Comparison of ENCODE assay signal across 10 mouse cellular contexts in the genomic region with DNA sequence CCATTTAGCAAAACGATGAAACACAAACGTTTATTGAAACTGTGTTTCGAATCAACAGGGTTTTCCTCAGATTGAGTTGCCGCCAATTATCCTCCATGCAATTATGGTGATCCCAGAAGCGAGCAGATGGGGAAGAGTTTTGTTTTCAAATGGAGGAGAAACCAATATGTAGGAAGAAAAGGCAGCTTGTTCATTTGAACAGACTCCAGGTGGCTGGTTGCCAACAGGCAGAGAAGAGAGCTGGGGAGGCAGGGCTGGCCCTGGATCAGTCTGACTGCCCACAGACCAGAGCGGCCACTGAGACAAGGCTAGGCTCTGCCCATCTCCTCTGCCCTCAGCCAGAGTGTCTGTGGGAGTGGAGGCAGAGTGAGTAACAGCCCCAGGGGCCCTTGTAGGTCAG.
DNase-seq lines count a peak whose midpoint lies in the region; ATAC-seq and TF ChIP-seq lines count a peak whose summit lies in the region.
"Had no signal": no experiment of that assay in that cellular context is flagged by ENCODE, and none has a peak within 500 bp of the region (broad histone marks: within the 10 kb centered on the region; RNA-seq: fewer than 3 reads in every experiment).

No protein-coding gene starts in this region.

- no peaks in the 10 kb centered on the region for H3K36me3 ChIP-seq in kidney, adult 2 months (ENCODE audit: control insufficient read depth, insufficient read depth, low read length)
- H3K36me3 ChIP-seq in kidney, embryonic 15.5 days: no peaks in the 10 kb centered on the region
- H3K36me3 ChIP-seq in forebrain, embryonic 15.5 days: no peaks in the 10 kb centered on the region
- H3K36me3 ChIP-seq: G1E; limb, embryonic 15.5 days had no signal

- no peak overlapping the region for H3K27ac ChIP-seq in kidney, adult 2 months (ENCODE audit: insufficient read depth, low read depth, low read length)
- no peak overlapping the region for H3K27ac ChIP-seq in kidney, embryonic 15.5 days
- H3K27ac ChIP-seq in forebrain, embryonic 15.5 days (replicated peaks): no peak overlapping the region
- H3K27ac ChIP-seq: limb, embryonic 15.5 days had no signal

- no peak for ATAC-seq in kidney, embryonic 15.5 days (replicated peaks; ENCODE audit: low FRiP score)
- ATAC-seq in forebrain, embryonic 15.5 days (replicated peaks): peak; percentile 94

- H3K9me3 ChIP-seq in kidney, embryonic 15.5 days (replicated peaks): no peaks in the 10 kb centered on the region
- H3K9me3 ChIP-seq in forebrain, embryonic 15.5 days: no peaks in the 10 kb centered on the region
- H3K9me3 ChIP-seq: G1E; limb, embryonic 15.5 days had no signal

- no peak for TF ChIP-seq POLR2A in kidney, adult 2 months (IDR thresholded peaks at IDR 0.05; ENCODE audit: low read depth, low read length)

- no peak for TF ChIP-seq CTCF in kidney, adult 2 months (conservative IDR thresholded peaks at IDR 0.05; ENCODE audit: insufficient read depth, insufficient read length, low read depth, low read length)

- no peak overlapping the region for H3K4me2 ChIP-seq in kidney, embryonic 15.5 days
- H3K4me2 ChIP-seq in forebrain, embryonic 15.5 days (replicated peaks): no peak overlapping the region
- H3K4me2 ChIP-seq: limb, embryonic 15.5 days had no signal

- peak; percentile 35 for DNase-seq in kidney, adult 2 months
- peak; percentile 85 for DNase-seq in layer of hippocampus, adult 9-10 months (ENCODE audit: low spot score)
- DNase-seq in ovary, postnatal 36 days (ENCODE audit: low spot score): peak; percentile 7
- no peak for DNase-seq in thymus, postnatal 0 days (ENCODE audit: low spot score)
- no peak for DNase-seq in embryo, embryonic 11 days
- no peak for DNase-seq in lung, postnatal 14 days

- no peak overlapping the region for H3K4me3 ChIP-seq in kidney, adult 2 months (ENCODE audit: insufficient read depth, low read depth, low read length)
- no peak overlapping the region for H3K4me3 ChIP-seq in kidney, embryonic 15.5 days (replicated peaks)
- H3K4me3 ChIP-seq in forebrain, embryonic 15.5 days: no peak overlapping the region
- H3K4me3 ChIP-seq: limb, embryonic 15.5 days had no signal

- 76% methylated on average over 6 of the region's 6 CpGs for WGBS in kidney, adult 2 months
- 78% methylated on average over 6 of the region's 6 CpGs for WGBS in kidney, embryonic 15.5 days
- 19% methylated on average over 6 of the region's 6 CpGs for WGBS in forebrain, embryonic 15.5 days

- no peaks in the 10 kb centered on the region for H3K27me3 ChIP-seq in kidney, adult 2 months (replicated peaks; ENCODE audit: control insufficient read depth, insufficient read depth, low read length)
- H3K27me3 ChIP-seq in kidney, embryonic 15.5 days: no peaks in the 10 kb centered on the region
- H3K27me3 ChIP-seq in forebrain, embryonic 15.5 days: no peaks in the 10 kb centered on the region
- H3K27me3 ChIP-seq: limb, embryonic 15.5 days had no signal

- no peak overlapping the region for H3K9ac ChIP-seq in kidney, embryonic 15.5 days
- no peak overlapping the region for H3K9ac ChIP-seq in forebrain, embryonic 15.5 days (replicated peaks)
- H3K9ac ChIP-seq: limb, embryonic 15.5 days had no signal

- peaks cover 6% of the 10 kb centered on the region; the same call in 1 of the 2 replicates for H3K4me1 ChIP-seq in kidney, adult 2 months (ENCODE audit: control insufficient read depth, insufficient read depth, low read length)
- H3K4me1 ChIP-seq in kidney, embryonic 15.5 days: no peaks in the 10 kb centered on the region
- peaks cover 10% of the 10 kb centered on the region; the same call in 1 of the 2 replicates for H3K4me1 ChIP-seq in forebrain, embryonic 15.5 days
- H3K4me1 ChIP-seq: limb, embryonic 15.5 days had no signal

Comparison
In these comparisons a context has a peak if more than half of its experiments do, and no peak if none do; other contexts are left out.
1. DNase-seq: peak in kidney, adult 2 months (single experiment), layer of hippocampus, adult 9-10 months (single experiment) and ovary, postnatal 36 days (single experiment); none in thymus, postnatal 0 days (single experiment), embryo, embryonic 11 days (single experiment) and lung, postnatal 14 days (single experiment).